Mouse (Mus musculus) midbrain, embryonic 16.5 days (tissue): ENCODE results near the gene Dhrs2. TPM values are rescaled to one million over a fixed set of nuclear protein-coding genes. Genes with fewer than 3 reads are reported as not detected.

Source experiments
- ATAC-seq: fragments of 200-750 bp; cut with Nextera tagmentation; 2 replicates; pipeline ENCODE4 v1.8.0; 2017; ENCODE audit warnings: moderate TSS enrichment
- H3K27ac ChIP-seq: fragments of 300-500 bp; sonication (generic); 2 replicates; pipeline ENCODE4 v1.5.1; 2014; ENCODE audit warnings: mild to moderate bottlenecking, low read length, mixed read lengths
- H3K27me3 ChIP-seq: fragments of 300-500 bp; sonication (generic); 2 replicates; pipeline ENCODE4 v1.6.1; 2014; ENCODE audit warnings: low read depth, low read length, mixed read lengths; ENCODE audit not compliant: control insufficient read depth, insufficient read depth
- H3K36me3 ChIP-seq: fragments of 300-500 bp; sonication (generic); 2 replicates; pipeline ENCODE4 v1.6.1; 2014; ENCODE audit warnings: mild to moderate bottlenecking, low read length, moderate library complexity, mixed read lengths; ENCODE audit not compliant: control insufficient read depth, insufficient read depth
- H3K4me1 ChIP-seq: fragments of 300-500 bp; sonication (generic); 2 replicates; pipeline ENCODE4 v1.6.1; 2014; ENCODE audit warnings: mild to moderate bottlenecking, low read length, mixed read lengths; ENCODE audit not compliant: control insufficient read depth, insufficient read depth
- H3K4me2 ChIP-seq: fragments of 300-500 bp; sonication (generic); 2 replicates; pipeline ENCODE4 v1.6.1; 2014; ENCODE audit warnings: mild to moderate bottlenecking, low read length, mixed read lengths
- H3K4me3 ChIP-seq: fragments of 300-500 bp; sonication (generic); 2 replicates; pipeline ENCODE4 v1.5.1; 2014; ENCODE audit warnings: low read depth, mild to moderate bottlenecking, low read length, moderate library complexity, mixed read lengths
- H3K9ac ChIP-seq: fragments of 300-500 bp; sonication (generic); 2 replicates; pipeline ENCODE4 v1.6.1; 2014; ENCODE audit warnings: low read depth, low read length, mixed read lengths
- H3K9me3 ChIP-seq: fragments of 300-500 bp; sonication (generic); replicated peaks from 2 replicates; pipeline ENCODE4 v1.6.1; 2014; ENCODE audit warnings: mild to moderate bottlenecking, low read length, mixed read lengths; ENCODE audit not compliant: control insufficient read depth, poor library complexity, severe bottlenecking
- WGBS: fragments of 180-500 bp; shearing (Covaris S2); extraction: QIAGEN DNeasy Blood & Tissue Kit; methylation state at CpG from one replicate; pipeline ENCODE4 v1.1.7; 2014; 5-methylcytosine and 5-hydroxymethylcytosine counted together
- polyA plus RNA-seq: library from polyadenylated mRNA; unstranded; fragments of >200 nt; fragmentation: Nextera tagmentation; extraction: Ambion mirVana; gene quantifications from 2 replicates; pipeline ENCODE4 v1.2.1, GENCODE M21; 2015

Gene Dhrs2
- polyA plus RNA-seq, result 0.26 and 0.57 TPM in 2 replicates

DNA sequence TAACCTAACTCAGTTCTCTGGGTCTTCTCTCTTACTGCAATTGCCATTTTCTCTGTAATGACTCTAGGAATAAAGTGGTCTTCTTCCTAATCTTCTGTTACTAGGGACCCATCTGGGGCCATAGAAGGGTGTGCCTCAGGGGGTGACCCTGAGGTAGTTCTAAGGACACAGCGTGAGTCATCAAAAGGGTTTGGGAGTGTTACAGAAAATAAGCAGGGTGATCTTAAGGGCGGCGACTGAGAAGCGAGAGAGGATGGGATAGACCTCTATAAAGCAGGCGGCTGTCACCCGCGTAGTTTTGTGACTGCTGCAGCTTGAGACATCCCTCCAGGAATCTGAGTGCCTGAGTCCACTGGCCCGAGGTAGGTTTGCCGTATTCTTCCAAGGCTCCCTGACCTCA is at the start of gene Dhrs2:
Gene Dhrs2 (plus strand): TSS at position 301 of the 400 bp plus-strand sequence.
- no peak for ATAC-seq
- Histone ChIP-seq H3K36me3 (no peaks in the 10 kb centered on the region), H3K4me1 (no peaks in the 10 kb centered on the region), H3K9me3 (no peaks in the 10 kb centered on the region), H3K27me3 (no peaks in the 10 kb centered on the region), H3K4me3 (no peak within 1 kb of the TSS), H3K9ac (no peak within 1 kb of the TSS), H3K4me2 (no peak within 1 kb of the TSS), H3K27ac (no peak within 1 kb of the TSS)
- 84% methylated on average over 9 of the region's 9 CpGs for WGBS

DNA sequence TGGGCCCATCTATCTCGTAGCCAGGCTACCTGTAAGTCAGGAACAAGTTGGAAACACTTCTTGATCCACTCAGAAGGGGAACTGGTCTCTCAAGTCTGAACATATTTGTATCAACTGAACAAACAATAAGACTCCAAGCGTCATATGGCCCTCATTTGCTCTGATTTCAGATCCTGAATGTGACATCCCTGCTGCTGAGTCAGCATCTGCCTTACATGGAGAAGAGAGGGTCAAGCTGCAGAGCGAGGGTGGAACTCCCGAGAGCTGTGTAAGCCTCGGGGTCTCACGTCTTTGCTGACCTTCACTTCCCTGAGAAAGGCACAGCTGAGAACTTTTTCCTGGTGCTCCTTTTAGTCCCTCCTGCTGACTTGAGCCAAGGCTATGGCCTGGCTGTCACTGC is 47.6 kb upstream of the Dhrs2 start:
- Histone ChIP-seq H3K27me3 (no peaks in the 10 kb centered on the region), H3K9ac (no peak overlapping the region), H3K27ac (no peak overlapping the region), H3K4me2 (no peak overlapping the region), H3K36me3 (no peaks in the 10 kb centered on the region), H3K4me3 (no peak overlapping the region), H3K4me1 (no peaks in the 10 kb centered on the region), H3K9me3 (no peaks in the 10 kb centered on the region)
- no peak for ATAC-seq
- WGBS, result 85% methylated on average over 6 of the region's 6 CpGs

DNA sequence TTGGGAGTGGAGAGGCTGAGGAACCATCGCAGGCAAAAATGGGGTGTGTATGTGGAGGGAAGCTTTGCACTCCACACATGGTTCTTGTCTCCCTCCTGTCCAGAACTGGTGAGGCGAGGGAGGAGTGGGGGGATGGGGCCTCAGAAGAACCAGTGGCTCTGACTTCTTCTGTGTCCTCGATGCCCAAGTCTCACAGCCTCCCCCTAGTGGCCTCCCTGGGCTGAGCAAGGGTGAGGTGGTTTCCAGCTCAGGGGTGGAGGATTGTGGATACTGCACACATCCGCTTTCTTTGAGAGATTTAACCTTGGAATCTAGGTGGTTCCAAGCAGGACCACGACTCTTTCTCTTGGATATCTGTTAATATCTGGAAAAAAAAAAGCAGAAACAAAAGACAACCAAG is 44.5 kb upstream of the Dhrs2 start:
- WGBS, result 46% methylated on average over 5 of the region's 5 CpGs
- ATAC-seq, result no peak
- H3K27ac ChIP-seq, result no peak overlapping the region
- H3K9me3 ChIP-seq, result no peaks in the 10 kb centered on the region
- H3K27me3 ChIP-seq, result no peaks in the 10 kb centered on the region
- no peaks in the 10 kb centered on the region for H3K4me1 ChIP-seq
- no peak overlapping the region for H3K4me2 ChIP-seq
- H3K4me3 ChIP-seq, result no peak overlapping the region
- no peak overlapping the region for H3K9ac ChIP-seq
- H3K36me3 ChIP-seq, result no peaks in the 10 kb centered on the region

DNA sequence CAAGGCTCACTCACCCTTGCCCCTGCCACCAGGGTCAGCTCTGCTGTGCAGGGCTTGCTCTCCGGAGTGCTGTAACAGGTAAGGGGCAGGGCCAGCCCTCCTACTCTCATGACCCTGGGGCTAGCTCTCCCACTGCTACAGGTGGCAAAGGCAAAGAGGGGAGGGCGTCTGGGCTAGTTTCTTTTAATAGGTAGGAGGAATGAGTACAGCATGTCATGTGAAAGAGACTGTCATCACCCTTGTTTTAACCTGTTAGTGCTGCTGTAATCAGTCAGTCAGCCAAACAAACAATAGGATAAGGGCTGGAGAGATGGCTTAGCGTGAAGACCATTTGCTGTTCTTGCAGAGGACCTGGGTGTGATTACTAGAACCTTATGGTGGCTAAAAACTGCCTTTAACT is 40.9 kb upstream of the Dhrs2 start:
- Histone ChIP-seq H3K4me1 (no peaks in the 10 kb centered on the region), H3K9ac (no peak overlapping the region), H3K27ac (no peak overlapping the region), H3K36me3 (no peaks in the 10 kb centered on the region), H3K27me3 (no peaks in the 10 kb centered on the region), H3K4me2 (no peak overlapping the region), H3K4me3 (no peak overlapping the region), H3K9me3 (no peaks in the 10 kb centered on the region)
- WGBS, result 67% methylated on average over 3 of the region's 3 CpGs
- ATAC-seq, result no peak

DNA sequence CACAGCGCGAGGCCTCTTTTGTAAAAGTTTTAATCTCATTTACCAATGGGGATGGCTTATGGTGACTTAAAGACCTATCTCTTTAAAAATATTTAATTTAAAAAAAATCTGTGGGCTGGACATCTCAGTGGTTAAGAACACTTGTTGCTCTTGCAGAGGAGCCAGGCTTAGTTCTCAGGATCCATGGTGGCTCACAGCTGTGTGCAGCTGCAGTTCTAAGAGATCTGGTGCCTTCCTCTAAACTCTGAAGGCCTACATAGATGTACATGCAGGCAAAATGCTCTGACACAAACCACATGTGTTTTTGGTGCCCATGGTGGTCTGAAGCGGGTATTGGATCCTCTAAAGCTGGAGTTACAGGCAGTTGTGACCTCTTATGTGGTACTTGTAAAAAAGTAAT is 38.6 kb upstream of the Dhrs2 start:
- WGBS, result 91% methylated on average over 3 of the region's 3 CpGs
- Histone ChIP-seq H3K4me3 (no peak overlapping the region), H3K27ac (no peak overlapping the region), H3K9me3 (no peaks in the 10 kb centered on the region), H3K36me3 (no peaks in the 10 kb centered on the region), H3K4me2 (no peak overlapping the region), H3K27me3 (no peaks in the 10 kb centered on the region), H3K9ac (no peak overlapping the region), H3K4me1 (no peaks in the 10 kb centered on the region)
- no peak for ATAC-seq

DNA sequence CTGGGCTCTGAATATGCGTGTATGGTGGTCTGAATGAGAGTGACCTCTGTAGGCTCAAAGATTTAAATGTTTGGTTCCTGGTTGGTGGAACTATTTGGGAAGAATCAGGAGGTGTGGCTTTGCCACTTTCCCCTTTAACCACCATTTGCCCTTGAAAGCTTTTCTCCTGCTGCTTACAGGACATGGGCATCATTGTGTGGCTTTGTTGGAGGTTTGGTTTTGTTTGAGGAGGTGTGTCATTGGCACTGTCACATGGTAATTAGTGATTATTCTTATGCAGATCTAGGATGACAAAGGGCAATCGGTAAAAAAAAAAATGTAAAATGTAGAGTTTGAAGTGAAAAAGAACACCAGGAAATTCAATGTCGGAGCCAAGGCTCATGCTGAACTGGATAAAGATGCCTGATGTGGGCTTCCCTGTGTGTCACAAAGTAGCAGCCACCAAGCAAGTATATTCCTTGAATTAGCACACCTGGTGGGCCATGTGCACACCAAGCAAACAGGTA is 37.1 kb upstream of the Dhrs2 start:
- ATAC-seq, result no peak
- no peak overlapping the region for H3K27ac ChIP-seq
- H3K9me3 ChIP-seq, result no peaks in the 10 kb centered on the region
- 63% methylated on average over 3 of the region's 3 CpGs for WGBS
- no peaks in the 10 kb centered on the region for H3K27me3 ChIP-seq
- H3K4me3 ChIP-seq, result no peak overlapping the region
- no peaks in the 10 kb centered on the region for H3K36me3 ChIP-seq
- peaks cover 14% of the 10 kb centered on the region for H3K4me1 ChIP-seq
- no peak overlapping the region for H3K9ac ChIP-seq
- no peak overlapping the region for H3K4me2 ChIP-seq

DNA sequence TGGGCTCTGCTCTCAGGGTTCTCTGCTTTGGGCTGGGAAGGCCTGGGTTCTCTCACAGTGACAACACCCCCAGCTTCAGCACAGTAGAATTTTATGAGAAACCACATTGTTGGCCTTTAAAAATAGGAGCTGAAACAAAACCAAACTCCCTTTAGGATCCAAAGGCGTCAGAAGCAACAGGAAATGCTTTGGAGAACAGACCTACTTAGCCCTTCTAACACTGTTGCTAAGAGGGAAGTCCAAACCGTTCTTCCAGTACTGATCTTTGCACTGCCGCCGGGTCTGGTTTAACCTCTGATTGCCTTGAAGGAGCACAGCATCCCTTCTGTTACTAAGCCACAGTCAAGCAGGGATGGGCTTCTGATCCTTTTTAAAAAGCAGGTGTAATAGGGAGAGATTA is 33.3 kb upstream of the Dhrs2 start:
- ATAC-seq, result peak; percentile 11; the same call in 1 of the 2 replicates
- no peaks in the 10 kb centered on the region for H3K36me3 ChIP-seq
- no peak overlapping the region; the same call in 1 of the 2 replicates for H3K9ac ChIP-seq
- H3K27me3 ChIP-seq, result no peaks in the 10 kb centered on the region
- no peak overlapping the region for H3K4me2 ChIP-seq
- 17% methylated on average over 4 of the region's 4 CpGs for WGBS
- peak overlapping the region; percentile 83 for H3K27ac ChIP-seq
- no peaks in the 10 kb centered on the region for H3K9me3 ChIP-seq
- no peak overlapping the region for H3K4me3 ChIP-seq
- H3K4me1 ChIP-seq, result peaks cover 21% of the 10 kb centered on the region

DNA sequence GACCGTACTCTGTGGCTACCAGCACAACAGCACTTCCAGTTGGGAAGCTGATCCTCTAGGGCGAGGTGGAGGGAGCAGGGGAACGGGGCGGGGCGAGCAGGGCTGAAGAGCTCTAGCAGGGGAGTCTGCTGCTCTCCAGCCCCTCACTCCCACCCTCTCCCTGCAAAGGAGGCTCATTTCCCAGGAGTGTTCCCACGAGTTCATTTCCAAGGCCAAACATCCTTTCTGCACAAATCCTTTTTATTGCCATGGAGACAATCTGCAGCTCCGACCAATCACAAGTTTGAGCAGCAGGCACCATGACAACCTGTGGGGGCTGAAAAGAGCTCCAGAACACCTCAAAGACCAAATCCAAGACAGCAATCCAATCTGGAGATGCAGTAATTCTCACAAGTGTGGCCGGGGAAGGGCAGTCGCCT is 32.4 kb upstream of the Dhrs2 start:
- no peaks in the 10 kb centered on the region for H3K9me3 ChIP-seq
- no peak overlapping the region for H3K4me3 ChIP-seq
- H3K27ac ChIP-seq, result peak overlapping the region; percentile 83
- no peaks in the 10 kb centered on the region for H3K27me3 ChIP-seq
- H3K36me3 ChIP-seq, result no peaks in the 10 kb centered on the region
- H3K4me2 ChIP-seq, result peak overlapping the region; percentile 37
- peak; percentile 94 for ATAC-seq
- 10% methylated on average over 9 of the region's 9 CpGs for WGBS
- H3K9ac ChIP-seq, result no peak overlapping the region
- H3K4me1 ChIP-seq, result peaks cover 21% of the 10 kb centered on the region

DNA sequence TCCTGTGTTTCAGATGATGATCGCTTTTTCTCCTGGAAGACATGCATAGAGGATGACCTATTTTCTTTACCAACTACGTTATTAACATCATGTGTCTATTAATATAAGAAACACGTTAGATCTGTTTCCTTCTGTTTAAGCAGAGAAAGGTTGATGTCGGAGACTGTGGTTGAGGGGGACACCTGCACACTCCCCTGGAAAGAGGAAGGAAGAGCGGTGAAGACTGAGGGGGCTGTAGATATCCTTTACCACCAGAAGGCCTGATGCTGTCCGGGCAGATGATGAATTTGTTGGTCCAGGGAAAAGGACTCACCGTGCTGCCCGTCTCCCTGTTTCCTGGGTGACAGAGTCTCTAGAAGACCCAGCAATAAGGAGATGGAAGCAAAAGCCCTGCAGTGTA is 28.5 kb upstream of the Dhrs2 start:
- H3K27ac ChIP-seq, result no peak overlapping the region
- H3K27me3 ChIP-seq, result no peaks in the 10 kb centered on the region
- no peaks in the 10 kb centered on the region for H3K36me3 ChIP-seq
- no peak overlapping the region for H3K4me2 ChIP-seq
- no peak overlapping the region for H3K4me3 ChIP-seq
- peaks cover 21% of the 10 kb centered on the region for H3K4me1 ChIP-seq
- 95% methylated on average over 8 of the region's 8 CpGs for WGBS
- H3K9ac ChIP-seq, result no peak overlapping the region
- H3K9me3 ChIP-seq, result no peaks in the 10 kb centered on the region
- ATAC-seq, result no peak
